Mouse (Mus musculus) MEL (cell line): Measurements from ENCODE around the gene Kctd19. TPM values are rescaled to one million over a fixed set of nuclear protein-coding genes. Genes with fewer than 3 reads are reported as not detected.

ENCODE experiments used
- DNase-seq: peaks from one replicate; pipeline ENCODE4 v3.0.0; 2011; ENCODE audit warnings: low read depth, low spot score
- H3K27ac ChIP-seq: 2 replicates; pipeline ENCODE4 v1.5.1; 2012; ENCODE audit warnings: low read depth, mild to moderate bottlenecking, control low read depth, low read length, moderate library complexity; ENCODE audit not compliant: control insufficient read depth
- H3K27me3 ChIP-seq, 2 experiments: fragments of 150-350 bp in 1 of 2; sonication (generic) in 1 of 2; 2 replicates each; pipeline ENCODE4 v1.6.1; 2012; ENCODE audit warnings: low read length in 2 of 2, mild to moderate bottlenecking in 2 of 2, improper control_type of control experiment in 1 of 2, moderate library complexity in 1 of 2; ENCODE audit not compliant: insufficient read depth in 2 of 2, control insufficient read depth in 1 of 2
- H3K36me3 ChIP-seq, 2 experiments: 2 replicates each; pipeline ENCODE4 v1.6.1; 2012 to 2014; ENCODE audit warnings: low read length in 2 of 2, improper control_type of control experiment in 1 of 2, inconsistent platforms in 1 of 2, mild to moderate bottlenecking in 1 of 2; ENCODE audit not compliant: insufficient read depth in 2 of 2, control insufficient read depth in 1 of 2
- H3K4me1 ChIP-seq, 2 experiments: fragments of 150-350 bp in 1 of 2; sonication (generic) in 1 of 2; 2 replicates each; pipeline ENCODE4 v1.6.1; 2012; ENCODE audit warnings: low read length in 2 of 2, improper control_type of control experiment in 1 of 2, mild to moderate bottlenecking in 1 of 2; ENCODE audit not compliant: insufficient read depth in 2 of 2, control insufficient read depth in 1 of 2
- H3K4me3 ChIP-seq, 2 experiments: fragments of 150-350 bp in 1 of 2; sonication (generic) in 1 of 2; 2 replicates each; pipeline ENCODE4 v1.5.1; 2012; ENCODE audit warnings: low read depth in 2 of 2, low read length in 2 of 2, mild to moderate bottlenecking in 2 of 2, moderate library complexity in 2 of 2, control low read depth in 1 of 2, improper control_type of control experiment in 1 of 2; ENCODE audit not compliant: control insufficient read depth in 1 of 2, insufficient read depth in 1 of 2
- H3K79me2 ChIP-seq: 2 replicates; pipeline ENCODE4 v1.6.1; 2012; ENCODE audit warnings: mild to moderate bottlenecking, low read length, moderate library complexity; ENCODE audit not compliant: control insufficient read depth, poor library complexity, insufficient read depth
- H3K9ac ChIP-seq: 2 replicates; pipeline ENCODE4 v1.6.1; 2012; ENCODE audit warnings: low read depth, mild to moderate bottlenecking, control low read depth, low read length, moderate library complexity; ENCODE audit not compliant: control insufficient read depth, poor library complexity, severe bottlenecking
- H3K9me3 ChIP-seq: fragments of 150-350 bp; sonication (generic); replicated peaks from 2 replicates; pipeline ENCODE4 v1.6.1; 2012; ENCODE audit warnings: mild to moderate bottlenecking, low read length, improper control_type of control experiment, moderate library complexity; ENCODE audit not compliant: insufficient read depth
- CHD2 ChIP-seq: IDR thresholded peaks from 2 replicates; pipeline ENCODE4 v1.6.1; 2011; ENCODE audit warnings: low read length, improper control_type of control experiment
- CTCF ChIP-seq, 3 experiments: IDR thresholded peaks in 2 of 3; conservative IDR thresholded peaks in 1 of 3; 2 replicates each; pipeline ENCODE4 v1.5.1; 2011 to 2012; ENCODE audit warnings: low read length in 3 of 3, low read depth in 2 of 3, mild to moderate bottlenecking in 2 of 3, improper control_type of control experiment in 1 of 3, inconsistent platforms in 1 of 3, mixed read lengths in 1 of 3, moderate library complexity in 1 of 3; ENCODE audit not compliant: control insufficient read depth in 1 of 3, insufficient read depth in 1 of 3, poor library complexity in 1 of 3, severe bottlenecking in 1 of 3
- E2F4 ChIP-seq: IDR thresholded peaks from 2 replicates; pipeline ENCODE4 v1.6.1; 2011; ENCODE audit warnings: low read depth, low read length, improper control_type of control experiment, borderline replicate concordance
- GATA1 ChIP-seq: IDR thresholded peaks from 2 replicates; pipeline ENCODE4 v1.6.1; 2011; ENCODE audit warnings: low read depth, low read length, improper control_type of control experiment
- MAZ ChIP-seq: IDR thresholded peaks from 2 replicates; pipeline ENCODE4 v1.6.1; 2012; ENCODE audit warnings: low read depth, mild to moderate bottlenecking, inconsistent platforms, low read length, improper control_type of control experiment
- NELFE ChIP-seq: IDR thresholded peaks from 2 replicates; pipeline ENCODE4 v1.6.1; 2011; ENCODE audit warnings: low read depth, low read length, improper control_type of control experiment
- NRF1 ChIP-seq: IDR thresholded peaks from 2 replicates; pipeline ENCODE4 v1.6.1; 2014; ENCODE audit warnings: low read depth, mild to moderate bottlenecking, inconsistent platforms, low read length, improper control_type of control experiment, moderate library complexity; ENCODE audit not compliant: poor library complexity, insufficient read depth, severe bottlenecking
- POLR2AphosphoS2 ChIP-seq: IDR thresholded peaks from 2 replicates; pipeline ENCODE4 v1.6.1; 2011; ENCODE audit warnings: low read length, improper control_type of control experiment
- POLR2AphosphoS5 ChIP-seq: IDR thresholded peaks from 2 replicates; pipeline ENCODE4 v1.6.1; 2012; ENCODE audit warnings: low read depth, borderline replicate concordance, mild to moderate bottlenecking, inconsistent platforms, low read length, moderate library complexity, mixed read lengths
- RAD21 ChIP-seq: IDR thresholded peaks from 2 replicates; pipeline ENCODE4 v1.6.1; 2011; ENCODE audit warnings: mild to moderate bottlenecking, low read depth, low read length, improper control_type of control experiment
- RCOR1 ChIP-seq: IDR thresholded peaks from 2 replicates; pipeline ENCODE4 v1.6.1; 2012; ENCODE audit warnings: low read depth, mild to moderate bottlenecking, inconsistent platforms, low read length, improper control_type of control experiment
- TBP ChIP-seq: IDR thresholded peaks from 2 replicates; pipeline ENCODE4 v1.8.0; 2011; ENCODE audit warnings: low read depth, low read length, improper control_type of control experiment
- UBTF ChIP-seq: IDR thresholded peaks from 2 replicates; pipeline ENCODE4 v1.6.1; 2012; ENCODE audit warnings: low read depth, mild to moderate bottlenecking, inconsistent platforms, low read length, improper control_type of control experiment, moderate library complexity, borderline replicate concordance; ENCODE audit not compliant: insufficient read depth
- USF2 ChIP-seq, 2 experiments: IDR thresholded peaks; 2 replicates each; pipeline ENCODE4 v1.6.1; 2011 to 2012; ENCODE audit warnings: improper control_type of control experiment in 2 of 2, low read length in 2 of 2, borderline replicate concordance in 1 of 2, inconsistent platforms in 1 of 2, low read depth in 1 of 2, mild to moderate bottlenecking in 1 of 2; ENCODE audit not compliant: insufficient read depth in 1 of 2
- ZC3H11A ChIP-seq: IDR thresholded peaks from 2 replicates; pipeline ENCODE4 v1.6.1; 2012; ENCODE audit warnings: low read depth, mild to moderate bottlenecking, inconsistent platforms, low read length, improper control_type of control experiment
- ZKSCAN1 ChIP-seq: IDR thresholded peaks from 2 replicates; pipeline ENCODE4 v1.6.1; 2012; ENCODE audit warnings: low read depth, mild to moderate bottlenecking, inconsistent platforms, low read length, improper control_type of control experiment, moderate library complexity
- ZMIZ1 ChIP-seq: IDR thresholded peaks from 2 replicates; pipeline ENCODE4 v1.6.1; 2012; ENCODE audit warnings: low read depth, mild to moderate bottlenecking, inconsistent platforms, low read length, improper control_type of control experiment, moderate library complexity
- polyA plus RNA-seq, 2 experiments: library from polyadenylated mRNA; stranded (reverse) in 1 of 2; unstranded in 1 of 2; fragments of >175 nt in 1 of 2; fragments of >200 nt in 1 of 2; gene quantifications; 2 replicates each; pipeline versions ENCODE4 v1.2.1 to v1.2.4; 2012; ENCODE audit warnings: low replicate concordance in 2 of 2, low read depth in 1 of 2; ENCODE audit not compliant: insufficient read length in 2 of 2, insufficient read depth in 1 of 2, missing spikeins in 1 of 2
- total RNA-seq: library from RNA; depleted of rRNA; stranded (reverse); fragments of 300-350 nt; gene quantifications from 2 replicates; pipeline ENCODE4 v1.2.3, GENCODE M21; 2012

Kctd19 gene
- total and polyA plus RNA-seq, 3 experiments, result not detected

- H3K36me3 ChIP-seq, result no peaks in the 10 kb centered on the region
- H3K79me2 ChIP-seq, result no peaks in the 10 kb centered on the region
- no peaks in the 10 kb centered on the region for H3K9me3 ChIP-seq
- H3K27me3 ChIP-seq, result no peaks in the 10 kb centered on the region; a peak in 1 of 4 replicates
- no peak overlapping the region for H3K9ac ChIP-seq
- TF ChIP-seq CTCF (IDR thresholded peaks at IDR 0.05 in 2 of 3, conservative IDR thresholded peaks at IDR 0.05 in 1 of 3; ENCODE audit: control insufficient read depth in 1 of 3, insufficient read depth in 1 of 3, low read depth in 2 of 3, low read length in 3 of 3, poor library complexity in 1 of 3, severe bottlenecking in 1 of 3) (peak in 1 of 3 experiments; percentile 30; a peak in 2 of 6 replicates), RAD21 (peak; percentile 30), RCOR1 (no peak)
- no peaks in the 10 kb centered on the region for H3K4me1 ChIP-seq
- DNase-seq, result no peak
- no peak overlapping the region for H3K4me3 ChIP-seq
- no peak overlapping the region for H3K27ac ChIP-seq
These were observed 53.7 kb downstream of the Kctd19 start for GRCm38 (mm10) chr8:105359646-105360045.

GRCm38 (mm10) chr8:105359208-105359607, 54.1 kb downstream of the Kctd19 start:
- Histone ChIP-seq H3K4me1 (no peaks in the 10 kb centered on the region), H3K27ac (no peak overlapping the region), H3K4me3 (no peak overlapping the region), H3K79me2 (no peaks in the 10 kb centered on the region), H3K9ac (no peak overlapping the region), H3K36me3 (no peaks in the 10 kb centered on the region), H3K9me3 (no peaks in the 10 kb centered on the region), H3K27me3 (no peaks in the 10 kb centered on the region; a peak in 1 of 4 replicates)
- DNase-seq, result no peak
- TF ChIP-seq ZKSCAN1 (no peak), USF2 (IDR thresholded peaks at IDR 0.05; ENCODE audit: borderline replicate concordance in 1 of 2, insufficient read depth in 1 of 2, low read depth in 1 of 2, low read length in 2 of 2) (no peak), CTCF (IDR thresholded peaks at IDR 0.05 in 2 of 3, conservative IDR thresholded peaks at IDR 0.05 in 1 of 3; ENCODE audit: control insufficient read depth in 1 of 3, insufficient read depth in 1 of 3, low read depth in 2 of 3, low read length in 3 of 3, poor library complexity in 1 of 3, severe bottlenecking in 1 of 3) (no peak), E2F4 (no peak), ZC3H11A (no peak), POLR2AphosphoS5 (no peak), MAZ (no peak), UBTF (no peak), ZMIZ1 (no peak), POLR2AphosphoS2 (no peak), CHD2 (no peak), NELFE (no peak), TBP (no peak), RCOR1 (no peak), NRF1 (no peak), GATA1 (no peak)
